Mouse (Mus musculus) liver, adult 2 months (tissue): ENCODE results near the gene Faf1.

Source experiments
- CTCF ChIP-seq: fragments of 200-500 bp; IDR thresholded peaks from 2 replicates; pipeline ENCODE4 v1.5.1; 2011; ENCODE audit warnings: low read depth, low read length, control low read depth
- POLR2A ChIP-seq: fragments of 200-500 bp; IDR thresholded peaks from 2 replicates; pipeline ENCODE4 v1.6.1; 2011; ENCODE audit warnings: low read length, control low read depth; ENCODE audit not compliant: insufficient read depth; ENCODE audit errors: extremely low read depth

DNA sequence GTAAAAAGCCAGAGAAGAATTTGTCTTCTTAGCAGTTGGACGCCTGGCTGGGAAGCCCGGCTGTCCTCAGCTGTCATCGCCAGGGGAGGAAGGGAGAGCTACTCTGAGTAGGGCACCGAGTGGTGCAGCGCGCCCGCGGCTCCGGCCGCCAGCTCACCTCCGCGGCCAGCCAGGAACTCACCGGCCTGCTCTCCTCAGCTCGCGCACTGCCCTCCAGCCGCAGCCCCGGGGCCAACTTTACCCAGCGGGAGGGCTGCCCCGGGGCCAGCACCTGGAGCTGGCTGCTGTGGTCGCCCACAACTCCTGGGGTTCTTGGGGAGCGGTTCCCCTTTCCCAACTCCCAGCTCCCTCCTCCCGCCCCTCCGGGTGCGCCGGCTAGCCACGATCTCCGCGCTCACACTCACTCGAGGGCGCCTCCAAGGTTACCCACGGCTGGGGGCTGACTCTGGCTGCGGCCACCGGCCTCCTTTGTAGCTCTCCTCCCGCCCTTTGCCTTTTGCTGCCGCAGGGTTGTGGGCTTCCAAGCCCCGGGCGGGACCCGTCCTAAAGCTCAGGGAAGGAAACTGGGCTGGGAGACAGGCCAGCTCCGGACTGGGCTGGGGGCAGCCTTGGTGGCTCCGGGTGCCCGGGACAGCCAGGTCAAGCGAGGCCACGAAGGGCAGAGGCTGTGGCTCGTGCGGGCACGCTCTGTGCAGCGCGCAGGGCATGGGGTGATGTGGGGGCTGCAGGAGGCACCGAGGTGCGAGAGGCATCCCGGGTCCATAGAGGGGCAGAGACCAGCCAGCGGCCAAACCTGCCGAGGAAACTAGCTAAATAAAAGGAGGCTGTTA lies 19.2 kb upstream of the Faf1 start:
- TF ChIP-seq POLR2A (0 out of 2 replicates have a peak, but pooled peaks have one; percentile 28), CTCF (no peak)
